ENCODE assay signal across 19 mouse cellular contexts in genomic region chr16:36587971-36588370, GRCm38 (mm10). TPM values are rescaled to one million over a fixed set of nuclear protein-coding genes. Genes with fewer than 3 reads are reported as not detected.
DNase-seq lines count a peak whose midpoint lies in the region; ATAC-seq and TF ChIP-seq lines count a peak whose summit lies in the region.
"Had no signal": no experiment of that assay in that cellular context is flagged by ENCODE, and none has a peak within 500 bp of the region (broad histone marks: within the 10 kb centered on the region; RNA-seq: fewer than 3 reads in every experiment).

No protein-coding gene starts in this region.

- H3K9me3 ChIP-seq in midbrain, embryonic 15.5 days = no peaks in the 10 kb centered on the region
- H3K9me3 ChIP-seq: limb, embryonic 15.5 days; neural tube, embryonic 12.5 days had no signal

- peak; percentile 4 for DNase-seq in thymus, postnatal 14 days
- DNase-seq in thymus, adult 2 months = no peak
- peak; percentile 61 for DNase-seq in T-cell, adult 2 months (ENCODE audit: low spot score)
- DNase-seq in kidney, adult 9 months = no peak
- DNase-seq in layer of hippocampus, adult 9-10 months (ENCODE audit: low spot score) = no peak
- DNase-seq: cerebellum, postnatal 10 days; heart, postnatal 4 days; kidney, adult 2 months; kidney, postnatal 4 days; right cerebral cortex, postnatal 25 days had no signal

- WGBS in thymus, adult 2 months = 4% methylated on average over 4 of the region's 4 CpGs
- WGBS in midbrain, embryonic 15.5 days = 78% methylated on average over 4 of the region's 4 CpGs

- H3K36me3 ChIP-seq in thymus, adult 2 months (ENCODE audit: control insufficient read depth, insufficient read depth, low read length) = no peaks in the 10 kb centered on the region
- no peaks in the 10 kb centered on the region for H3K36me3 ChIP-seq in midbrain, embryonic 15.5 days (replicated peaks)
- H3K36me3 ChIP-seq: limb, embryonic 15.5 days; neural tube, embryonic 12.5 days had no signal

- no peak for TF ChIP-seq POLR2A in thymus, adult 2 months (IDR thresholded peaks at IDR 0.05; ENCODE audit: control insufficient read depth, extremely low read depth, insufficient read depth, low read length, poor library complexity)

- no peak for TF ChIP-seq CTCF in thymus, adult 2 months (IDR thresholded peaks at IDR 0.05; ENCODE audit: borderline replicate concordance, control insufficient read depth, extremely low read depth, insufficient read depth, low read length, poor library complexity)

- peak; percentile 85 for ATAC-seq in megakaryocyte, adult 5-6 weeks (ENCODE audit: poor library complexity, severe bottlenecking)
- no peak for ATAC-seq in midbrain, embryonic 15.5 days (replicated peaks)
- ATAC-seq: forebrain, embryonic 14.5 days; hindbrain, postnatal 0 days; midbrain, embryonic 16.5 days had no signal

- H3K4me1 ChIP-seq in thymus, adult 2 months (replicated peaks; ENCODE audit: control insufficient read depth, insufficient read depth, low read length) = no peaks in the 10 kb centered on the region
- no peaks in the 10 kb centered on the region for H3K4me1 ChIP-seq in midbrain, embryonic 15.5 days
- H3K4me1 ChIP-seq: limb, embryonic 15.5 days; neural tube, embryonic 12.5 days had no signal

- no peak overlapping the region for H3K27ac ChIP-seq in thymus, adult 2 months (ENCODE audit: control insufficient read depth, insufficient read depth, low read length)
- H3K27ac ChIP-seq in midbrain, embryonic 15.5 days = no peak overlapping the region
- H3K27ac ChIP-seq: hindbrain, postnatal 0 days; limb, embryonic 15.5 days; neural tube, embryonic 12.5 days had no signal

- H3K4me3 ChIP-seq in thymus, adult 2 months (ENCODE audit: control insufficient read depth, insufficient read depth, low read length) = no peak overlapping the region
- no peak overlapping the region for H3K4me3 ChIP-seq in midbrain, embryonic 15.5 days
- H3K4me3 ChIP-seq: limb, embryonic 15.5 days; neural tube, embryonic 12.5 days had no signal

- no peak overlapping the region for H3K4me2 ChIP-seq in midbrain, embryonic 15.5 days
- H3K4me2 ChIP-seq: limb, embryonic 15.5 days; neural tube, embryonic 12.5 days had no signal

- H3K27me3 ChIP-seq in thymus, adult 2 months (ENCODE audit: control insufficient read depth, insufficient read depth, low read length) = no peaks in the 10 kb centered on the region
- no peaks in the 10 kb centered on the region for H3K27me3 ChIP-seq in midbrain, embryonic 15.5 days (replicated peaks)
- H3K27me3 ChIP-seq: limb, embryonic 15.5 days; neural tube, embryonic 12.5 days had no signal

- H3K9ac ChIP-seq in midbrain, embryonic 15.5 days = no peak overlapping the region
- H3K9ac ChIP-seq: limb, embryonic 15.5 days; neural tube, embryonic 12.5 days had no signal

RNA-seq across cellular contexts. Expression of gene Casr, which starts 26.0 kb away (rescaled TPM):
- polyA plus RNA-seq in thymus, adult 2 months (2012; rRNA removed) = 0.92 and 1.00 TPM in 2 replicates
- not detected in 2 replicates for total RNA-seq in megakaryocyte, adult 5-6 weeks (2015)
- total RNA-seq in megakaryocyte, adult 5-6 weeks (2017) = not detected in 2 replicates
- polyA plus RNA-seq in midbrain, embryonic 15.5 days (2015; fragmentation: Nextera tagmentation; extraction: Ambion mirVana) = 0.13 and 0.18 TPM in 2 replicates
- polyA plus RNA-seq: forebrain, embryonic 14.5 days; heart, embryonic 14.5 days; liver, embryonic 16.5 days; neural tube, embryonic 12.5 days had no signal

Comparison
In these comparisons a context has a peak if more than half of its experiments do, and no peak if none do; other contexts are left out.
1. DNase-seq: peak in thymus, postnatal 14 days (single experiment) and T-cell, adult 2 months (single experiment); none in thymus, adult 2 months (single experiment), kidney, adult 9 months (single experiment) and layer of hippocampus, adult 9-10 months (single experiment).